Mouse (Mus musculus): ENCODE results near the gene Stpg3. TPM values are rescaled to one million over a fixed set of nuclear protein-coding genes. Genes with fewer than 3 reads are reported as not detected.

Stpg3 gene
- polyA plus RNA-seq, 1 experiment: not detected

DNA sequence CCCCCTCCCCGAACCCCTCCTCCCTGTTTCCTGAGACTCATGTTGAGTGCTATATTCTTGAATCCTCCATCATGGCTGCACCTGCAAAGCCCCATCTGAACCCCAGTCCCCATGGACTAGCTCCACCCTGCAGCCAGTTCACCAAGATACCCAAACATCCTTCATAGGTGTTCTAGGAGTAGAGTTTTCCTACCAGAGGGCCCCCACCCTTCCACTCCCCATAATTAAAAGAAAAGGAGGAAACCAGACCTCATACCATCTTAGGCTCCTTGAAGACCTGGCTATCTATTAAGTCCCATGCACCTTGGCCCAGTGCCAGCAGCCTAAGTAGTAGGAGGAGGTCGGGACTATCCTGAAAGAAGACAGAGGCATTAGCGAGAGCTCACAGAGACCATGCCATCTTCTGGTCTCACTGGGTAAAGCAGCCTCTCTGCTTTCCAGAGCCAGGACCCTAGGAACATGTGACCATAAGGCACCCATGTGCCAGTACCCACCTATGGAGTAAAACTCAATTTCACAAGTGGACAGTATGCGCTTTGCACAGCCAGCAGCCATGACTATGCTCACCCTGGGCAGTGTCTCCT is 10.7 kb downstream of the Stpg3 start:
- Histone ChIP-seq H3K4me3 (ENCODE audit: insufficient read depth, poor library complexity, severe bottlenecking) (no peak overlapping the region), H3K79me3 (ENCODE audit: low read depth) (peaks cover 15% of the 10 kb centered on the region), H3K27me3 (ENCODE audit: control insufficient read depth, insufficient read depth, insufficient read length) (no peaks in the 10 kb centered on the region), H3ac (ENCODE audit: control insufficient read depth, insufficient read length, low read depth) (no peak overlapping the region), H3K36me3 (ENCODE audit: control insufficient read depth, insufficient read depth) (peaks cover 79% of the 10 kb centered on the region), H3K79me2 (ENCODE audit: control insufficient read depth, insufficient read depth) (peaks cover 36% of the 10 kb centered on the region)
- no peak for TF ChIP-seq USF1 (IDR thresholded peaks at IDR 0.05; ENCODE audit: low read depth)
- TF ChIP-seq MYOG (IDR thresholded peaks at IDR 0.05; ENCODE audit: control insufficient read depth, extremely low read depth, insufficient read length): no peak
- no peak for TF ChIP-seq FOSL1 (IDR thresholded peaks at IDR 0.05; ENCODE audit: insufficient read depth, low read length, poor library complexity, severe bottlenecking)
- no peak for TF ChIP-seq CTCF (IDR thresholded peaks at IDR 0.05; ENCODE audit: control insufficient read depth, insufficient read depth, insufficient read length)
- no peak for TF ChIP-seq CEBPB (IDR thresholded peaks at IDR 0.05; ENCODE audit: low read depth)
- no peak for TF ChIP-seq MYOD1 (IDR thresholded peaks at IDR 0.05; ENCODE audit: control insufficient read depth, insufficient read length, low read depth)
- no peak for TF ChIP-seq MAX (IDR thresholded peaks at IDR 0.05)

- no peak overlapping the region for H3K4me3 ChIP-seq (ENCODE audit: insufficient read depth, poor library complexity, severe bottlenecking)
- peaks cover 12% of the 10 kb centered on the region for H3K79me2 ChIP-seq (ENCODE audit: control insufficient read depth, insufficient read depth)
- no peak for TF ChIP-seq MYOG (IDR thresholded peaks at IDR 0.05; ENCODE audit: control insufficient read depth, extremely low read depth, insufficient read length)
- no peak for TF ChIP-seq MYOD1 (IDR thresholded peaks at IDR 0.05; ENCODE audit: control insufficient read depth, insufficient read length, low read depth)
- no peak for TF ChIP-seq CTCF (IDR thresholded peaks at IDR 0.05; ENCODE audit: control insufficient read depth, insufficient read depth, insufficient read length)
- TF ChIP-seq CEBPB (IDR thresholded peaks at IDR 0.05; ENCODE audit: low read depth): no peak
- TF ChIP-seq FOSL1 (IDR thresholded peaks at IDR 0.05; ENCODE audit: insufficient read depth, low read length, poor library complexity, severe bottlenecking): no peak
- no peak for TF ChIP-seq USF1 (IDR thresholded peaks at IDR 0.05; ENCODE audit: low read depth)
- no peak for TF ChIP-seq MAX (IDR thresholded peaks at IDR 0.05)
- no peak overlapping the region for H3ac ChIP-seq (ENCODE audit: control insufficient read depth, insufficient read length, low read depth)
- no peaks in the 10 kb centered on the region for H3K27me3 ChIP-seq (ENCODE audit: control insufficient read depth, insufficient read depth, insufficient read length)
- H3K36me3 ChIP-seq (ENCODE audit: control insufficient read depth, insufficient read depth): peaks cover 61% of the 10 kb centered on the region
- no peaks in the 10 kb centered on the region for H3K79me3 ChIP-seq (ENCODE audit: low read depth)
Observed at GRCm38 (mm10) chr2:25200631-25201030, 13.8 kb downstream of the Stpg3 start.

- Histone ChIP-seq H3K27me3 (ENCODE audit: control insufficient read depth, insufficient read depth, insufficient read length) (no peaks in the 10 kb centered on the region), H3K79me2 (ENCODE audit: control insufficient read depth, insufficient read depth) (peaks cover 30% of the 10 kb centered on the region), H3ac (ENCODE audit: control insufficient read depth, insufficient read length, low read depth) (no peak overlapping the region), H3K36me3 (ENCODE audit: control insufficient read depth, insufficient read depth) (peaks cover 46% of the 10 kb centered on the region), H3K4me3 (ENCODE audit: insufficient read depth, poor library complexity, severe bottlenecking) (no peak overlapping the region), H3K79me3 (ENCODE audit: low read depth) (peaks cover 3% of the 10 kb centered on the region)
- no peak for TF ChIP-seq FOSL1 (IDR thresholded peaks at IDR 0.05; ENCODE audit: insufficient read depth, low read length, poor library complexity, severe bottlenecking)
- TF ChIP-seq CTCF (IDR thresholded peaks at IDR 0.05; ENCODE audit: control insufficient read depth, insufficient read depth, insufficient read length): no peak
- no peak for TF ChIP-seq MYOG (IDR thresholded peaks at IDR 0.05; ENCODE audit: control insufficient read depth, extremely low read depth, insufficient read length)
- TF ChIP-seq MYOD1 (IDR thresholded peaks at IDR 0.05; ENCODE audit: control insufficient read depth, insufficient read length, low read depth): no peak
- no peak for TF ChIP-seq CEBPB (IDR thresholded peaks at IDR 0.05; ENCODE audit: low read depth)
- no peak for TF ChIP-seq USF1 (IDR thresholded peaks at IDR 0.05; ENCODE audit: low read depth)
- TF ChIP-seq MAX (IDR thresholded peaks at IDR 0.05): no peak
Observed at GRCm38 (mm10) chr2:25197946-25198345, 16.5 kb downstream of the Stpg3 start.

DNA sequence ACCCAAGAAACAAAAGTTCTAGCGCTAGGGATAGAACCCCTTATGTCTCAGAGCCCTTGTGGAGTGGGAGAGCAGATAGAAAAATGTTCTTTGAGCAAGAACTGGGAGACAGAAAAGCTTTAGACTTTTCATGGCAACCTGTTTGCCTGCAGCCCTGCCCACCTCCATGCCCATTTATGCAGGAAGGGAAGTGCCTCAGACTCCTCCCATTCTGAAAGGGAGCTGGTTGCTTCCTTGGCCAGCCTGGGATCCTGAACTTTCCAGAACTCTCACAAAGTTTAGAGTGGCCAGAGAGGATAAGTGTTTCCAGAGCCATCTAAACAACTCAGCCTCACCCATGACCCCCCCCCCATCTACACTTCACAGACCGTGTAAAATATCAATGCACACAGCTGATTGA is 17.2 kb downstream of the Stpg3 start:
- no peak for TF ChIP-seq MYOD1 (IDR thresholded peaks at IDR 0.05; ENCODE audit: control insufficient read depth, insufficient read length, low read depth)
- no peak for TF ChIP-seq CEBPB (IDR thresholded peaks at IDR 0.05; ENCODE audit: low read depth)
- TF ChIP-seq USF1 (IDR thresholded peaks at IDR 0.05; ENCODE audit: low read depth): no peak
- TF ChIP-seq FOSL1 (IDR thresholded peaks at IDR 0.05; ENCODE audit: insufficient read depth, low read length, poor library complexity, severe bottlenecking): no peak
- no peak for TF ChIP-seq MYOG (IDR thresholded peaks at IDR 0.05; ENCODE audit: control insufficient read depth, extremely low read depth, insufficient read length)
- peaks cover 39% of the 10 kb centered on the region for H3K36me3 ChIP-seq (ENCODE audit: control insufficient read depth, insufficient read depth)
- peaks cover 3% of the 10 kb centered on the region for H3K79me3 ChIP-seq (ENCODE audit: low read depth)
- H3K79me2 ChIP-seq (ENCODE audit: control insufficient read depth, insufficient read depth): peaks cover 30% of the 10 kb centered on the region
- no peaks in the 10 kb centered on the region for H3K27me3 ChIP-seq (ENCODE audit: control insufficient read depth, insufficient read depth, insufficient read length)
- H3ac ChIP-seq (ENCODE audit: control insufficient read depth, insufficient read length, low read depth): no peak overlapping the region
- H3K4me3 ChIP-seq (ENCODE audit: insufficient read depth, poor library complexity, severe bottlenecking): peak overlapping the region; percentile 11

- no peak for TF ChIP-seq CTCF (IDR thresholded peaks at IDR 0.05; ENCODE audit: control insufficient read depth, insufficient read depth, insufficient read length)
- no peak for TF ChIP-seq USF1 (IDR thresholded peaks at IDR 0.05; ENCODE audit: low read depth)
- no peak for TF ChIP-seq CEBPB (IDR thresholded peaks at IDR 0.05; ENCODE audit: low read depth)
- no peak for TF ChIP-seq MAX (IDR thresholded peaks at IDR 0.05)
- no peak for TF ChIP-seq MYOG (IDR thresholded peaks at IDR 0.05; ENCODE audit: control insufficient read depth, extremely low read depth, insufficient read length)
- TF ChIP-seq FOSL1 (IDR thresholded peaks at IDR 0.05; ENCODE audit: insufficient read depth, low read length, poor library complexity, severe bottlenecking): no peak
- TF ChIP-seq MYOD1 (IDR thresholded peaks at IDR 0.05; ENCODE audit: control insufficient read depth, insufficient read length, low read depth): no peak
- no peaks in the 10 kb centered on the region for H3K27me3 ChIP-seq (ENCODE audit: control insufficient read depth, insufficient read depth, insufficient read length)
Observed at GRCm38 (mm10) chr2:25196172-25196954, 18.1 kb downstream of the Stpg3 start, which contains the start of gene Tor4a. TSS of gene Tor4a (minus strand) at chr2:25196886.

More at GRCm38 (mm10) chr2:25196172-25196954, 18.1 kb downstream of the Stpg3 start, which contains the start of gene Tor4a:
- peak within 1 kb of the TSS; percentile 41 for H3ac ChIP-seq (ENCODE audit: control insufficient read depth, insufficient read length, low read depth)
- peaks cover 30% of the 10 kb centered on the region for H3K79me2 ChIP-seq (ENCODE audit: control insufficient read depth, insufficient read depth)
- H3K36me3 ChIP-seq (ENCODE audit: control insufficient read depth, insufficient read depth): peaks cover 31% of the 10 kb centered on the region
- peaks cover 3% of the 10 kb centered on the region for H3K79me3 ChIP-seq (ENCODE audit: low read depth)
- H3K4me3 ChIP-seq (ENCODE audit: insufficient read depth, poor library complexity, severe bottlenecking): peak within 1 kb of the TSS; percentile 25

Data from C2C12 (cell line).